Comparison of ENCODE assay signal across 7 mouse cellular contexts in genomic region chr6:146281176-146281899, GRCm38 (mm10).
DNase-seq lines count a peak whose midpoint lies in the region.

No protein-coding gene starts in this region.

- H3K36me3 ChIP-seq in splenic B cell, adult 2 months (ENCODE audit: control insufficient read depth, insufficient read depth, low read length, poor library complexity, severe bottlenecking), result 0 out of 2 replicates have a peak, but pooled peaks cover 2% of the 10 kb centered on the region

- no peaks in the 10 kb centered on the region for H3K27me3 ChIP-seq in splenic B cell, adult 2 months (ENCODE audit: control insufficient read depth, insufficient read depth, low read length, poor library complexity, severe bottlenecking)

- DNase-seq in layer of hippocampus, adult 11-12 months (ENCODE audit: low spot score), result peak; percentile 63
- DNase-seq in layer of hippocampus, adult 9-10 months (ENCODE audit: low spot score), result no peak
- DNase-seq in ES-CJ7 (ENCODE audit: low read depth, low spot score), result peak; percentile 71
- peak; percentile 44 for DNase-seq in brain, adult 2 months (ENCODE audit: low read depth, low spot score)
- peak; percentile 46 to 49 for DNase-seq in layer of hippocampus, postnatal 10 days (ENCODE audit: low spot score in 2 of 2)
- DNase-seq in splenic B cell, adult 2 months (ENCODE audit: low read depth, low spot score), result peak; percentile 65
- DNase-seq in urinary bladder, adult 2 months (ENCODE audit: low spot score), result no peak

Comparison
In these comparisons a context has a peak if more than half of its experiments do, and no peak if none do; other contexts are left out.
1. DNase-seq: peak in layer of hippocampus, adult 11-12 months (single experiment), ES-CJ7 (single experiment), brain, adult 2 months (single experiment), layer of hippocampus, postnatal 10 days (2 of 2) and splenic B cell, adult 2 months (single experiment); none in layer of hippocampus, adult 9-10 months (single experiment) and urinary bladder, adult 2 months (single experiment).